Mouse (Mus musculus): ENCODE measurements around the gene Taok2.

GRCm38 (mm10) chr7:126817595-126817994, 66.9 kb downstream of the Taok2 start:
- TF ChIP-seq POLR2A (IDR thresholded peaks at IDR 0.05; ENCODE audit: insufficient read depth, low read depth, low read length): no peak
- TF ChIP-seq CTCF (IDR thresholded peaks at IDR 0.05; ENCODE audit: insufficient read depth, low read depth, low read length): no peak

Data from olfactory bulb, adult 2 months (tissue).